Mouse (Mus musculus): Measurements from ENCODE around the gene 4933406M09Rik.

DNA sequence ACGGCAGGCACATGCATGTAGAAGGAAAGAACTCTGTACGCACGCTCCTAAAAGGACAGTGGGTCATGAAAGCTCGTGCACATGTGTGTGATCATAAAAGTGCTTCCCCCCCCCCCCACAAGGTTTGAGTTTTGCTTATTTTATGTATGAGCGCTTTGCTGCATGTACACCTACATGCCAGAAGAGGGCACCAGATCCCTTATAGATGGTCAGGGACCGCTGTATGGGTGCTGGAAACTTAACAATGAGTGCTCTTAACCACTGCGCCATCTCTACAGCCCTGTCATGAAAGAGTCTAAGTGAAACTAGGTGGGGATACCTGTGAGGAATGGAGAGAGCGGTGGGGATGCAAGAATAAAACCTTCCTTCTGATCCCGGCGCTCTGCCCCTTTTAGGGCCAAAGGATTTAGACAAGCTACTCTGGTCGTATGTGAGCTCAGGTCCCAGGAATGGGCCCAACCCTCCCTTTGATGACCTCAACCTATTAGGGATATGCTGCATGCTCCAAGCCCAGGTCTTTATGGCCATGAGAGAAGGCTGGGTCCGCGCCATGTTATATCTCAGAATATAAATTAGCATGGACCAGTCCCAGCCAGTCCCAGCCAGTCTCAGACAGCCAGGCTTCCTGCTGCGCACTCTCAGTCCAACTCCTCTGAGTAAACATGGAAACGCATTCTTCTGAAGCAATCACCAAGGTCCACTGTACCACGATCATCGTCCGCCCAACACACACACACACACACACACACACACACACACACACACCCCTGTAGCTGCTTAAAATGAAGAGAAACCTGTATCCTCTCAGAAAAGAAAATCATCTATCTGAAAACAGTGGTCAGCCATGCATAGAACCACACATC, 45.8 kb upstream of the 4933406M09Rik start:
- TF ChIP-seq CTCF (IDR thresholded peaks at IDR 0.05; ENCODE audit: low read depth) (peak; percentile 48), EP300 (optimal IDR thresholded peaks at IDR 0.05) (no peak)

All from stomach, postnatal 0 days (tissue).